Mouse (Mus musculus) MEL (cell line): ENCODE results near the gene Ndufaf2.

ENCODE experiments used
- BHLHE40 ChIP-seq: IDR thresholded peaks from 2 replicates; pipeline ENCODE4 v1.6.1; 2012; ENCODE audit warnings: low read depth, mild to moderate bottlenecking, inconsistent platforms, low read length, improper control_type of control experiment, borderline replicate concordance
- MAX ChIP-seq: IDR thresholded peaks from 2 replicates; pipeline ENCODE4 v1.6.1; 2011; ENCODE audit warnings: low read length, improper control_type of control experiment
- TAL1 ChIP-seq: IDR thresholded peaks from 2 replicates; pipeline ENCODE4 v1.6.1; 2012; ENCODE audit warnings: mild to moderate bottlenecking, inconsistent platforms, low read length, moderate library complexity, mixed read lengths

DNA sequence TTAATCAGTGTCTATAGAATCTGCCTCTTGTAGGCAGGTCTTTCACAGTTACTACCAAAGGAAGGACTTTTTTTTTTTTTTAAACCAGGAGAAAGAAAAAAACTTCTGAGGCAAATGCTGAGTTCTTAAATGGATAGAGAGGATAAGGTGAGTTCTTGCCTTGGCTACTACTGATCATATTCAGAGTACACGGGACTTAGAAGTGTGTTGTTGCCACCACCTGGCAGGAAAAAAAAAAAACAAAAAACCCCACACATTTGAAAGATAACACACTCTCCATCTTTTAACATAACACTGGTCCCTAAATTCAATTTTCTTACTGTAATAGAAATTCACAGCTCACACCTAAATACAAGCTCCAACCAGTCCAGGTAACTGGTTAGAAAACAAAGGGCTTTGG is 30.5 kb downstream of the Ndufaf2 start:
- no peak for TF ChIP-seq MAX
- TF ChIP-seq TAL1: no peak
- no peak for TF ChIP-seq BHLHE40
